8 mouse cellular contexts compared by ENCODE assay signal in the genomic region with DNA sequence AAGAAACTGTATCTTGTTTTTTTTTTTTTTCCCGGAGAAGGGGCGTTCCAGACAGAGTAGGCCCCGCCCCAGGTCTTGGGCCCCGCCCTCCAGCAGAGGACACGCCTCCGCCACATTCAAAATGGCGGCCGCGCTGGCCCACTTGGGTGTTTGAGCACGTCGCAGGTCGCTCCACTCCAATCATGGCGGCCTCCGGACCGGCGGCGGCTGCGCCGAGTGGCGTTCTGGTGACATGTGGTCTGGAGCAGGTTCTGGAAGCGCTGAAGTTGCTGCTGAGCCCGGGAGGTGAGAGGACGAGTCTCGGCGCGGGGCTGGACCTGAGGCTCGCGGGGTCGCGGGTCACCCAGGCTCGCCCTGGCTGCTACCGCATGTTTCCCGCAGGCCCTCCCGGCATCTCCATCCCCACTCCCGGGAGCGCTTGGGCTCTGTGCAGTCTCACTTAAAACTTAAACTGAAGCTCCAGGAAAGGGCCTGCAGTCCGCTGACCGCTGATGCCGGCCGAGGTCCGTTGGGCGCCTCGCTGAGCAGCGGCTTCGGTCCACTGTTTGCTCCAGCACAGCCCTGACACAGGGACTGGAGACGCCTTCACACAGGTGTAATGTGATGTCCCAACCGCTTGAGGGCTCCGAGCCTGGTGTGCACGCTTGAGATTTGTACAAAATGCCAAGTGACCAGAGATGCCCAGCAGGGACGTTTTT. TPM values are rescaled to one million over a fixed set of nuclear protein-coding genes. Genes with fewer than 3 reads are reported as not detected.
DNase-seq lines count a peak whose midpoint lies in the region; ATAC-seq lines count a peak whose summit lies in the region.

TSS of gene Tango6 (plus strand) at position 98 of the 698 bp plus-strand sequence.

- no peaks in the 10 kb centered on the region for H3K79me2 ChIP-seq in macrophage (ENCODE audit: inconsistent target)

- H3K27ac ChIP-seq in hindbrain, embryonic 15.5 days (replicated peaks) = peak within 1 kb of the TSS; percentile 90
- no peak within 1 kb of the TSS for H3K27ac ChIP-seq in macrophage

- no peaks in the 10 kb centered on the region for H3K4me1 ChIP-seq in hindbrain, embryonic 15.5 days (replicated peaks)

- no peaks in the 10 kb centered on the region for H3K27me3 ChIP-seq in hindbrain, embryonic 15.5 days

- peak within 1 kb of the TSS; percentile 63 for H3K9ac ChIP-seq in hindbrain, embryonic 15.5 days

- peak within 1 kb of the TSS; percentile 55 for H3K4me2 ChIP-seq in hindbrain, embryonic 15.5 days

- ATAC-seq in hindbrain, embryonic 15.5 days (ENCODE audit: low FRiP score, low read depth) = peak; percentile 95

- no peaks in the 10 kb centered on the region for H3K9me3 ChIP-seq in hindbrain, embryonic 15.5 days

- no peaks in the 10 kb centered on the region for H3K36me3 ChIP-seq in hindbrain, embryonic 15.5 days
- no peaks in the 10 kb centered on the region for H3K36me3 ChIP-seq in macrophage (ENCODE audit: inconsistent target)

- H3K4me3 ChIP-seq in hindbrain, embryonic 15.5 days = peak within 1 kb of the TSS; percentile 60
- peak within 1 kb of the TSS; percentile 31 for H3K4me3 ChIP-seq in macrophage (ENCODE audit: inconsistent target)

- DNase-seq in R1 (ENCODE audit: low read depth, low spot score) = peak; percentile 92
- DNase-seq in cerebellum, postnatal 25 days = peak; percentile 92 to 95
- DNase-seq in frontal cortex, postnatal 36 days (ENCODE audit: low spot score in 2 of 2) = peak; percentile 90 to 93
- peak; percentile 88 to 93 for DNase-seq in left cerebral cortex, adult 18-20 months (ENCODE audit: low spot score in 2 of 2)
- peak; percentile 92 for DNase-seq in right cerebral cortex, adult 18-20 months
- DNase-seq in urinary bladder, postnatal 10 days (ENCODE audit: low spot score) = peak; percentile 76

- WGBS in hindbrain, embryonic 15.5 days = 0% methylated on average over 50 of the region's 50 CpGs
- whole genome bisulfite sequencing in macrophage (ENCODE audit: missing documents) = under 1% methylated on average over 50 of the region's 50 CpGs

RNA-seq across cellular contexts. Expression of gene Tango6, which starts in this region (rescaled TPM):
- 6.3 and 6.5 TPM in 2 replicates for polyA plus RNA-seq in hindbrain, embryonic 15.5 days (2015; fragmentation: Nextera tagmentation; extraction: Ambion mirVana)
- 1 to 10 TPM; 6.6 to 6.8 TPM for total RNA-seq in left cerebral cortex, adult 18-20 months (2021)
- total RNA-seq in macrophage (2018; cell fraction: chromatin; rRNA removed) = 1 to 10 TPM; 1.6 to 9.5 (median 6.2) TPM
- total RNA-seq in macrophage (2018; cell fraction: cytosol; rRNA removed) = 1 to 10 TPM in 8 of 26 experiments, under 1 TPM in 18; 0.57 to 1.3 (median 0.97) TPM
- total RNA-seq in macrophage (2018; cell fraction: nucleus; rRNA removed) = 1 to 10 TPM in 23 of 26 experiments, under 1 TPM in 3; 0.53 to 9.0 (median 2.5) TPM
- 0.75 to 1.9 TPM (median 0.82 TPM) in 3 replicates for polyA plus RNA-seq in macrophage (2018)
